Mouse (Mus musculus) heart, adult 8-10 months (tissue): Measurements from ENCODE around the gene Lgals4. TPM values are rescaled to one million over a fixed set of nuclear protein-coding genes. Genes with fewer than 3 reads are reported as not detected.

Source experiments
- DNase-seq: peaks from one replicate; pipeline ENCODE4 v3.0.0; 2022; ENCODE audit warnings: low spot score
- total RNA-seq, 4 experiments: library from RNA; stranded (reverse); gene quantifications; 2 replicates each; pipeline ENCODE4 v1.2.4; 2022

Lgals4 gene
- total RNA-seq, 4 experiments from 2014 or later, result 17.3 to 32.1 (median 24.6) TPM

DNA sequence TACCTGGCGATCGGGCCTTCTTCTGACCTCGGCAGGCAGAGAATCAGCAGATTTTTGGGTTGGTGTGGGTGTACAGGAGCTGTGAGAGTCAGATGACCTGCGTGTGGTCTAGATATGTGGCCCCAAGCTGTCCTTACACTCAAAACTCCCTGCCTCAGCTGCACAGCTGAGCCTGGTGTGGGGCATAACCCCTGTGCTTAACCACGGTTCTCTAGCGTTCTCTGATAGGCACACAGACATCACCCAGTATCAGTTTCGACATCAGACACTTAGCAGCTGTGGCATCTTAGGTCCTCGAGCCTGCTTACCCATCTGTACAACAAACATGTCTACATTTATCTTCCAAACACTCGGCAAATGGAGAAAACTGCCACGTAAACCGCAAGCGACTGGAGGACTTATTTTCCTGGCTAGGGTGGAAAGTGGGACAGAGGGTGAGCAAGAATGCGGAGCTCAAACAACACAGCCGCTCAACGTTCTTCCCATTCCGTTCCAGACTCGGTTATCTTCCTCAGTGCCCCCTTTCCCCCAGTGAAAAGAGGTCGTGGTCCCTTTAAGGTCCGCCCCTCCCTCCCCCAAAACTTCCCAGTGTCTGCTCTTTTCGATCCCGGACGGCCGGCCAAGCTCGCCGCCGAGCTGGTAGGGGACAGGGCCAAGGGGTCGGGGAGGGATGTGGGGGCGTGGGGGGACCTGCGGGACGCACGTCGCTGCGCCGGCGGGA, 25.3 kb upstream of the Lgals4 start, which contains the start of gene Hnrnpl:
Hnrnpl (plus strand) TSS at position 321 of the 721 bp plus-strand sequence.
- peak; percentile 78 for DNase-seq

DNA sequence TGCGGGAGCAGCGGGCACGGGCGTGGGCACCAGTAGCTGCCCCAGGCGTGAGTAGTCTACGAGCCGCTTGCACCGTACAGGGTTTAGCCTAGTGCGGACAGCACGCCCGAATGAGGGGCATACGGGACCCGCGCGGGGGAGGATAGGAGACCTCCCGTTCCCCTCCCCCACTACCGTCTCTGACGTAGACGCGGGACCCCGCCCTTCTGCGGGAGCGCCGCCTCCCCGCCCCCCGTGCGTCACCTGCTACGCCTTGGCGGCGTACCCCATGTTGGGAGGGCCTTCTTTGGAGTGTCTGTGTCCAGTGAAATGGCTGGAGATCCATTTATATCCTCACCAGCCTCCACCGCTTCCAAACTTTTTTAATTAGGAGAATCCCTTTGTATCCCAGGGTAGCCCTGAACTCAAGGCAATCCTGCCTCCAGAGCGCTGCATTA, 24.7 kb upstream of the Lgals4 start:
- peak; percentile 96 for DNase-seq

DNA sequence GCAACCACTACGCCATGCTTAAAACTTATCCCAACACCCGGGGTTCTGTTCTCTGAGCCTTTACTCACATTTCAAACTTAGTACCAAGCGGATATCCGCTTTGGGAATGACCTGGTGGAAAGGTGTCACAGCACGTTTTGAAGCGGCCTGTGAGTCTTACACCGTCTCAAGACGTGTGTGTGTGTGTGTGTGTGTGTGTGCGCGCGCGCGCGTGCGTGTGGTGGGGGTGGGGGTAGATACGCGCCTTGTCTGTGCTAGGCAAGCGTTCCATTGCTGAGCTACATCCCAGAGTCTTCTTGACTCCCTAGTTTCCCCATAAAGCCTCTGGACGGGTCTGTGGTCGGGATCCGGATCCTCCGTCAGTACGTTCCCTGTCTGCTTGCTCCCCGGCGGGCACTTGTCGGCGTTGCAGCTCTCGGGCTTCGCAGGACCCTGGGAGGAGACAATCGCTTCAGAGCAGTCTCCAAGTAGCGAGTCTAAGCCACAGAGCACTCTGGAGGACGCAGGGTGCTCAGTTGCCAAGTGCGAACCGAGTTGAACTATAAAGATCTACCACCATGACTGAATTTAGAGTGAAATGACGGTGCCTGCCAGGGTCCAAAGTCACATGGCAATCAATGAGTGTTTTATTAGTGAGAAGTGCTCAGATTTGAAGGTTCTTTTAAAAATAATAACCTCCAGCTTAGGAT, 24.1 kb upstream of the Lgals4 start:
- DNase-seq, result no peak

DNA sequence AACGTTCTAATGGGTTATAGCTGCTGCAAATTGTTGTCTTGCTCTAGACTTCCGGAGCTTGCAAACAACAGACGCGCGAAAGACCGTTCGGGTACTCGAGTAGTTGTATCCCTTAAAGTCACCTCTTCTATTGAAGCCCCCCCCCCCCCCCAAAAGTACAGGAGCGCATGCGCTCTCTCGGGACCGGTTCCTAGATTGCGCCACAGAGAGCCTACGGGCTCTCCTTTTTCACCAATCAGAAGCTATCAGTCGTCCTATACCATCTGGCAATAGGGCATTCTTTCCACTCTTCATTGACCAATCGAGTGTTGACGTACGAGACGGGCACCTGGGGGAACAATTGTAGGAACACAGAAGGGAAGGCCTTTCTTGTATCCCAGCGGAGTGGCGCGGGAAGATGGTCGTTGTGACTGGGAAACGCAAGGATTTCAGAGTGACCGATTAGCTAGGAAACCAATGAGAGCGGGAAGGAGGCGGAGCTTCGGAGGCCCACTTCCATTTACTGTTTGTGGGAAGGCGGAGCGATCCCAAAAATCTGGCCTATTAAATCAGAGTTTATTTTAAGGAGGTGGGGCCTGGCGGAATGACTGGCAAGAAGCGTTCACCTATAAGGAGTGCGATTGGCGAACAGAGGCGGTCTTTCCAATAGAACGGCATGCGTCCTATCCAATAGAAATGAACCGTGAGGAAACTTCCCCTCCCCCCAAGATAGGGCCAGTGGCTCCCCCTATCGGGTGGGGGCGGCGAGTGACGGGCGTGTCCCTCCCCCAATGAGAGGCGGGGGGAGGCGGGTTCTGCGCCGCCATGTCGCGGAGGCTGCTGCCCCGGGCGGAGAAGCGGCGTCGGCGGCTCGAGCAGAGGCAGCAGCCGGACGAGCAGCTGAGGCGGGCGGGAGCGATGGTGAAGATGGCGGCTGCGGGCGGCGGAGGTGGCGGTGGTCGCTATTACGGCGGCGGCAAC, 23.3 kb upstream of the Lgals4 start:
- DNase-seq, result peak; percentile 99

DNA sequence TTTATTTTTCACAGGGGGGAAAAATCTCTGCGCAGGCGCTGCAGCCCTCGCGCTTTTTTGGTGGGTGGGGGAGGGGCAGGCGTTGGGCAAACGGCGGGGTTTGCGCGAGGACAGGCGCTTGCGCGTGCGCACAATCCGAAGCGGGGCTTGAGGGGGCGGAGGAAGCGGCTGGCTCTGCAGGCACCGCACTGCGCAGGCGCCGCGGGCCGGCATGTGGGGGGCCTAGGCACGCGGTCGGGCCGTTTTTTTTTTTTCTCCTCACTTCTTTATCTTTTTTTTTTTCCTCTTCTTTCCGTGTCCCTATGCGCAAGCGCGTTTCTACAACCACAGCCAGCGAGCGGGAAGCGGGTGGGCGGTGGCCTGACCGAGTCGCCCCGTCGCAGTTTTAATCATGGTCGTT, 22.4 kb upstream of the Lgals4 start:
- DNase-seq, result peak; percentile 87

DNA sequence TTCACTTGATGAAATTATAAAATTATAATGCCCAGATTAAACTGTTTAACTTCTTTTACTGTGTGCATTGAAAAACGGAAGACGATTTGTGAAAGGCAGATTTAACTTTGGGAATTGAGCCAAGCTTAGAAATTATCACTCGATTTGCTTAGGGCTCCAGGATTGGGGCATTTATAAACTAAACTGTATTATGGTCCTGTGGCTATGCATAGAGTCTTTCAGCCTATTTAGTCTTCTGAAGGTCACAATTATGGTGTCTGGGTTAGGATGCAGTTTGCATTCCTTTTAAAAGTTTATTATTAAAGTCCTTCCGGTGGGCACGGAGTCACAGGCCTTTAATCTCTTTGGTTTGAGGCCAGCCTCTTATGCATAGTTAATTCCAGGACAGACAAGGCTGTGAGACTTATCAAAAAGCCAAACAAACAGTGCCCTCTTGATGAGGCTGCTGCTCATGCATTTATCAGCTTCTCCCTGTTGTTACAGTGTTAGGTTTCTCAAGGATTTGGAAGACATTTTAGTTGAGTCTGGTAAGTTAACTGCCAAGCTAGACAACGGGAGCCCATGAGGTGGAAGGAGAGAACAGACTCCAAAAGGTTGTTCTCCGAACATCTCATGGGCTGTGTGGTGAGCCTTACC, 21.9 kb upstream of the Lgals4 start:
- no peak for DNase-seq

DNA sequence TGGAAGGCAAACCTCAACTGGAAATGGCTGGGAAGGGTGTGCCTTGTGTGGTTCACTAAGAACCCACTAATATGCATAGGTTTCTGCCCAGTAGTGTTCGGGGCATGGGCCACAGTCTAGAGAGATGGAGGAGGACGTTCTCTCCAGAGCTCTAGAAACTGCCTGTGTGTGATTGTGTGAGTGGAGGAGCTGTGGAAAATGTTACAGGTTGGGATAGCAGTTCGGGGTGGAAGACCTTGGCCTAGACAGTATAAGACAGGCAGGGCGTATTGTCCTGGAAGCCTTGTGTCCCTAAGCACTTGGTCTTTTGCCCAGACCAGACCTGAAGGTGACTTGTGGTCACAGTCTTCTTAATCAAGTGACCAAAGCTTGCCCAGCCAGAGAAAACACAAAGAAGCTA, 21.2 kb upstream of the Lgals4 start:
- DNase-seq, result no peak

DNA sequence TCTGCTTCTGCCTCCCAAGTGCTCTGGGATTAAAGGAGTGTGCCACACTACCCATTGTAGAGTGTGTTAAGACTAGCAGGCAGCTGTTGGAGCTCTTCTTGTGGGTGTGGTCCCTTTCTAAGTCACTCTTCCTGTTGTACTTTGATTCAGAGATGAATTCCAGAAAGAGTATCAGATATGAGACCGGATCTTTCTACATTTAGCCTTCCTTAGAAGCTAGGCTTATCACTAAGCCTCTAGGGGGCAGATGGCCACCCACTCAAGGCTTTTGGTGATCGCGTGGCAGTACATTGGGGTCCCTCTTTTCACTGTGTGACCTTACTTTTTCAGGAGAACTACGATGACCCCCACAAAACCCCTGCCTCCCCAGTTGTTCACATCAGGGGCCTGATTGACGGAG, 20.7 kb upstream of the Lgals4 start:
- DNase-seq, result peak; percentile 36

DNA sequence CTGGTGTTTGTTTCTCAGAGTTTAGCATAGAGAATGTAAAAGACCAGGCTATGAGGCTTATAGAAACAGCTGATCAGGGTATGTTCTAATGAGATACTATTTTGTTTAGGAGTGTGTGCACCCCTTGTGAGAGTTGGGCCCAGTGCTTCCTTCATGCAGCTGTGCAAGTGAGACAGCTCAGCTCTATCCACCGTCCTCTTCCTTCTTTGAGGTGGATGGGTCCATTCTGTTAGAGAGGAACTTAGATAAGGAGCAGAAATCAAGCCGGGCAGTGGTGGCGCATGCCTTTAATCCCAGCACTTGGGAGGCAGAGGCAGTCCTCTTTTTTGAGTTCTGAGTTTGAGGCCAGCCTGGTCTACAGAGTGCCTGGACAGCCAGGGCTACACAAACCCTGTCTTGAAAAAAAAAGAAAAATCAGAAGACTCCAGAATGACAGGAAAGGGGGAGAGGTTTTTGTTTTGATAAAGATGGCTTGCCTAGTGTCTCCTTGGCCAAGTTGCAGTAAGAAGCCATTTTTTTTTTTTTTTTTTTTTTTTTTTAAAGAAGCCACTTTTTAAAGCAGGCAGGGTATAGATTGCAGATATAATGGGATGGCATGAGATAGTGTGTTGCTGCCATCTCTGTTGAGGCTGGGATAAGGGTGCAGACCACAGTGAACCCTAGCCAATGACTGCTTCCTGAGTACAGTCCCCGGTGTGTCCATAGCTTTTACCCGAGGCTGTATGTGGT, 19.2 kb upstream of the Lgals4 start:
- DNase-seq, result no peak

DNA sequence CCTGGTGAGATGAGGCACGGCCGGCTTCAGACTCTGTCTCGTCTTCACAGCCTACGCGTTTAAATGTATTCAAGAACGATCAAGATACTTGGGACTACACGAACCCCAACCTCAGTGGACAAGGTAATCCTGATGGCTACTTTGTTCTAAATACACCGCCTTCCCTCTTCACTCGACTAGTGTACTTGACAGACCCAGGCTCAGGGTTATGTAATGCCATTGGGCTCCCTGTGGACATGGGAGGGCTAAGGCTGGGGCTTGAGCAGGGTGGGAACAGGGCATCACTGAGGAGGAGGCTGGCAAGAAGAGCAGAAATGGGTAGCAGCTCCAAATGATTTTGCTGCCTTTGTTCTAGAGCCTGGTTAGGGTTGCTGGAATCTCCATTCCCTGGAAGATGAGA, 18.4 kb upstream of the Lgals4 start:
- no peak for DNase-seq

DNA sequence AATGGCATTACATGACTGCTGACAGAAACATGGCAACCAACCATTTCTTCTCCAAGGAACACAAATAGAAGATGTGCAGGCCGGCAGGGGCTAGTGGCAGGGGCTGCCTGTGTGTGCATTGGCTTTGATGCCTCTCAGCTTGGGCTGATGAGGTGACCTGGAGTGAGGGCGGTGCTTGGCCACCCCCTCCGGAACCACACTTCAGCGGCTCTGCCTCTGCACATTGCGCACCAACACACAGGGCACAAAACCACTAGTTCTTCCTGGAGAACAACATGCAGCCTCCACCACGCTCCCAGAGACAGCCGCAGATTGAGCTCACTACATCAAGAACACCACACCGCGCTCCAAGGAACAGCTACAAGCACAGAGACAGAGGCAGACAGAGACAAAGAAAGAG, 17.5 kb upstream of the Lgals4 start:
- DNase-seq, result no peak

DNA sequence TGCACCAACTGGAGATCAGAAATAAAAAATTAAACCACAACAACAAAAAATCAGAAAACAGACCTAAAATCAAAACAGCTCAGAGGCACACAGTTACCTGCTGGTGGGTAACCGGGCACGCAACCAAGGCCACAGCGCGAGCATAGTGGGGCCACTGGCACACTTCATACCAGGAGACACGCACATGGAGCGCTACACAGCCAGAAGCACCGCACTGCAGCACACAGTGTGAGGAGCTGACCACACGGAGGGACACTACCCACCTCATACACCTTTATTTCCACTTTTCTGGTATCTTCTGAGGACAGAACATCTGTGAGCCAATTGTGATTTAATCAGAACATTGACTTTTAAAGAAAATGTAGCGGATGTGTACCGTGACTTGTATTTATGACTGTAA, 16.7 kb upstream of the Lgals4 start:
- DNase-seq, result no peak

DNA sequence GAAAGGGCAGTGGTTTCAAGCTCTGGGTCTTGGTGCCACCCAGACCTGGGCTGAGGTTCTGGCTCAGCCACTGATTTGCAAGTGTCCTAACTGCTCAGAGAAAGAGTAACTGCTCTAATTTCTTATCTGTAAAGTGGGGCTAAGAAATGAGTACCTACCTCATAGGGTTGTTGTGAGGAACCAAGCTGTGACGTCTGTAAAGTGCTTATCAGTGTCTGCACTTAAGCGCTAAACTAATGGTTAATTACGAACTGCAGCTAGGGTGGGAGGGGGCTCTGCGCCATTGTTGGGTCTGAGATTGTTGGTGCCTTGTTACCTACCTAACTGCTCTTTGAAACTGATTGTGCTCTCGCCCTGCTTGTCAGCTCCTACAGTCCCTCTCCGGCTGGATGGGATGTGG, 16.1 kb upstream of the Lgals4 start:
- no peak for DNase-seq

DNA sequence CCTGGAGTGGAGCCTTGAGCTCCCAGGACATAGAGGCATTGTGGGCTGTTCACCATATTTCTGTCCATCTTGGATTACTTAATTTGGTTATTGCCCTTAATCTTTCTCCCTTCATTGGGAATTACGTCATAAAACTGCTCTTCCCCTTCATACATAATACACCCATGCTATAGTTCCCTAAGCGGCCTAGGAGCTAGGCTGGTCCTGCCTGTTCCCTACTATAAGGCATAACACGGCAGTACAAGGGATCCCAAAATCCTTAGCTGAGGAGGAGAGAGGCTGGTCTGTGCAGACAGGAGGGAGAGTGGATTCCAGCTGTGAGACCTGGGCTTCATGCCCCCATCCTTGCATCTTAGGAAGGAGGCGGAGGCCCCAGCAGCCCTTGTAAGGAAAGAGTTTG, 15.7 kb upstream of the Lgals4 start:
- DNase-seq, result no peak

DNA sequence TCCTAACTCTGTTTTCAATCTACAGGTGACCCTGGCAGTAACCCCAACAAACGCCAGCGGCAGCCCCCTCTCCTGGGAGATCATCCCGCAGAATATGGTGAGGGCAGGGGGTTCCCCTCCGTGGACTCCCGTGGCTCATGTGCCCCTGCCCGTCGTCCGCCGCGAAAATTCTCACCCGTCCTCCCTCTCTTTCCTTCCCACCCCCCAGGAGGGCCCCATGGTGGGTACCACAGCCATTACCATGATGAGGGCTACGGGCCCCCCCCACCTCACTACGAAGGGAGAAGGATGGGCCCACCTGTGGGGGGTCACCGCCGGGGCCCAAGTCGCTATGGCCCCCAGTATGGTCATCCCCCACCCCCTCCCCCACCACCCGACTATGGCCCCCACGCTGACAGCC, 15.2 kb upstream of the Lgals4 start:
- no peak for DNase-seq

DNA sequence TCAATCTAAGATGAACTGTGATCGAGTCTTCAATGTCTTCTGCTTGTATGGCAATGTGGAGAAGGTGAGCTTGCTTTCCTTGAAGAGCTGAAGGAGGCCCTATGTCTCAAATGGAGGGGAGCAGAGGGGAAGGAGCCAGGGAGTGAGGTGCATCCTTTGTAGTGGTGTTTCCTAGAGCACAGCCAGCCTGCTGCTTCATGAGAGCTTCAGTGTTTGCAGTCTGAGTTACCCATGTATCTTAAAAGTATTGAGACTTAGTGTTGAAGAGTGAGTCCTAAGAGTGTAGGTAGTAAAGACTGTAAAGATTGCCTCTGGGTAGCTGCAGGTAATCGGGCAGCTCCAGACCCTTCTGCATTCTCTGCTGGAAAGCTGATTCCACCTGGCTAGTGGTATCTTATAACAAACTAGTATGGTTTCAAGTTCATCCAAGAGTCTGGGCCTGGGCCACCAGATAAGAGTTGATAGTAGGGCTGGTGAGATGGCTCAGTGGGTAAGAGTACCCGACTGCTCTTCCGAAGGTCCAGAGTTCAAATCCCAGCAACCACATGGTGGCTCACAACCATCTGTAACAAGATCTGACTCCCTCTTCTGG, 14.7 kb upstream of the Lgals4 start:
- no peak for DNase-seq

DNA sequence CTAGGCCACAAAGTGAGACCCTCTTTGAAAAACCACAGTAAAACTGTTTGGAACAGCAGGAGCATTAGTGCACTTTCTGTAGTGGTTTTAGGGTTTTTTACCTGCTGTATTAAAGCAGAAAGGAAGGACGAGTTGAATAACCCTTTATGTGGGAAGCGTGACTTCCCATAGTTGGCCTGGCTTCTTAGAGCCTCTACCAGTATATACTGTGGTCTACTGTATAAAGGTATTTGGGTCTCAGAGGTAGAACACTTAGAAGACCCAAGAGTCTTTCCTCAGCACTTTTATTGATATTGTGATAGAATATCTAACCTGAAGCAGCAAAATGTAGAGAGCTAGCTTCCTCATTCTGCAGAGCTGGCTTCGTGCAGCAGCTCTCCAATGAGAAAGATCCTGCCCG, 14.1 kb upstream of the Lgals4 start:
- DNase-seq, result no peak

DNA sequence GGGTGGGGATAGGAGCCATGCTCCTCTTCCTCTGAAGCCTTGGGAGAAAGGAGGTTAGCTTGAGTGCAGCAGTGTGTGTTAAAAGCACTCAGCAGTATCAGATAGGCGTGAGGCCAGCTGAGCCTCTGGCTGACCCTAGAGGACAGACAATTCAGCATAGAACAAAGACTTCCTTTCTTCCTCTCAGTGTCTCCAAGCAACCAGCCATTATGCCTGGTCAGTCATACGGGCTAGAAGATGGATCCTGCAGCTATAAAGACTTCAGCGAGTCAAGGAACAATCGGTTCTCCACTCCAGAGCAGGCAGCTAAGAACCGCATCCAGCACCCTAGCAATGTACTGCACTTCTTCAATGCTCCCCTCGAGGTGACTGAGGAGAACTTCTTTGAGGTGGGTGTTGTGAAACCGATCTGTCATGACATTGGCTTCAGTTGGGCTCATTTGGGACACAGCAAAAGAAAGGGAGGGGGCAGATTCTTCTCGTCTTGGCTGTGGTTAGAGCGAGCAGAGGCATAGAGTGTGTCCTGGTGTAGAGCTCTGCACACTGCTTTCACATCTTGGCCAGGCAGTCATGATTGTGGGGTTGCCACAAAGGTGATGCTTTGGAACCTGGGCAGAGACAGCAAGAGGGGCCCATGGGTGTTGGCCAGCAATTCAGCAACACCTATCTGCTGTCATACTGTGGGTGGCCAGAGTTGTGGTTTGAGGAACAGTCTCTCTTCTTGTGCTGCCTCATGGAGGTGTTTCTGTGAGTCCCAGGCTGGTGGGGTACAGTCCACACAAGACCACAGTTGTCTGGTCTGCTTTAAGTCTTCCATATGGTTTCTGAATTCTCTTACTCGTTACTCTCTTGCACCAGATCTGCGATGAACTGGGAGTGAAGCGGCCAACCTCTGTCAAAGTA, 13.0 kb upstream of the Lgals4 start:
- peak; percentile 72 for DNase-seq

DNA sequence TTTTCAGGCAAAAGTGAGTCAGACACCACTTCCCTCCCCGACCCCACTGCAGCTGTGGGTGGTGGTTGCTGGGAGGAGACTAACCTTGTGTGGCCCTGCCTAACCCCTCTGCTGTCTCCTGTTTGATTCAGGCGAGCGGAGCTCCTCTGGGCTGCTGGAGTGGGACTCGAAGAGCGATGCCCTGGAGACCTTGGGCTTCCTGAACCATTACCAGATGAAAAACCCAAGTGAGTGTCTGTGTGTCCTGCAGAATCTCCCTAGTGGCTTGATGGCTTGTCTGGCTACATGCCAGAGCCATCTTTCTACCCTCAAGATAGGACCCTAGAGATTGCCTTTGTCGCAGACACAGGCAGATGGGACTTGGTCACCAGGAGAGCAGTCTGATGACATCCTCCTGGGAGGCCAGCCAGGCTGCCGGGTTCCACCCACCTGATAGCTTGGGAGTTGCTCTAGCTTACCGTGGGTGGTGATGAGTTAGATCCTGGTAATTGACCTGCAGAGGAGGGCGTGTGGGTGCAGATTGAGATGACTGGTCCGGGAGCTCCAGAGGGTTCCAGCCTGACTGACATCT, 12.3 kb upstream of the Lgals4 start:
- DNase-seq, result peak; percentile 71
